Mouse (Mus musculus) testis, adult 2 months (tissue): ENCODE measurements at regions not wholly inside any gene's neighbourhood (a gene's known extent, or its start where the extent isn't known, plus 50 kb on each side); places are given as distances from the start of the nearest gene placed in this dataset.

ENCODE experiments used
- H3K27ac ChIP-seq: fragments of 200-500 bp; 2 replicates; pipeline ENCODE4 v1.5.1; 2012; ENCODE audit warnings: low read depth, low read length; ENCODE audit not compliant: control insufficient read depth, insufficient read depth
- H3K27me3 ChIP-seq: fragments of 200-500 bp; 2 replicates; pipeline ENCODE4 v1.6.1; 2012; ENCODE audit warnings: mild to moderate bottlenecking, low read length, moderate library complexity; ENCODE audit not compliant: control insufficient read depth, insufficient read depth
- H3K36me3 ChIP-seq: fragments of 200-500 bp; 2 replicates; pipeline ENCODE4 v1.6.1; 2012; ENCODE audit warnings: mild to moderate bottlenecking, low read length; ENCODE audit not compliant: control insufficient read depth, insufficient read depth
- H3K4me1 ChIP-seq: fragments of 200-500 bp; 2 replicates; pipeline ENCODE4 v1.6.1; 2012; ENCODE audit warnings: low read length; ENCODE audit not compliant: control insufficient read depth, insufficient read depth
- H3K4me3 ChIP-seq: fragments of 200-500 bp; 2 replicates; pipeline ENCODE4 v1.5.1; 2012; ENCODE audit warnings: low read depth, mild to moderate bottlenecking, low read length, moderate library complexity, mixed read lengths; ENCODE audit not compliant: control insufficient read depth
- CTCF ChIP-seq: fragments of 200-500 bp; IDR thresholded peaks from 2 replicates; pipeline ENCODE4 v1.5.1; 2012; ENCODE audit warnings: low read depth, mild to moderate bottlenecking, inconsistent platforms, low read length, moderate library complexity; ENCODE audit not compliant: control insufficient read depth, insufficient read depth, insufficient replicate concordance
- POLR2A ChIP-seq: fragments of 200-500 bp; IDR thresholded peaks from 2 replicates; pipeline ENCODE4 v1.6.1; 2012; ENCODE audit warnings: low read depth, mild to moderate bottlenecking, inconsistent platforms, low read length, moderate library complexity; ENCODE audit not compliant: control insufficient read depth

- no peak for TF ChIP-seq POLR2A
- no peak for TF ChIP-seq CTCF
- Histone ChIP-seq H3K36me3 (no peaks in the 10 kb centered on the region), H3K4me3 (no peak overlapping the region), H3K27ac (no peak overlapping the region), H3K4me1 (peaks cover 19% of the 10 kb centered on the region), H3K27me3 (0 out of 2 replicates have a peak, but pooled peaks cover 2% of the 10 kb centered on the region)
Measured at GRCm38 (mm10) chr13:84349721-84350040, 127.6 kb downstream of the Tmem161b start.

- H3K36me3 ChIP-seq: no peaks in the 10 kb centered on the region
- peaks cover 14% of the 10 kb centered on the region for H3K4me1 ChIP-seq
- no peaks in the 10 kb centered on the region for H3K27me3 ChIP-seq
- no peak overlapping the region for H3K27ac ChIP-seq
- TF ChIP-seq CTCF (no peak), POLR2A (no peak)
- H3K4me3 ChIP-seq: no peak overlapping the region
Measured at GRCm38 (mm10) chr13:84350791-84351190, 128.7 kb downstream of the Tmem161b start.

GRCm38 (mm10) chr13:84356455-84356854, 134.4 kb downstream of the Tmem161b start:
- no peaks in the 10 kb centered on the region for H3K4me1 ChIP-seq
- no peaks in the 10 kb centered on the region for H3K27me3 ChIP-seq
- TF ChIP-seq CTCF: no peak
- TF ChIP-seq POLR2A: no peak
- no peak overlapping the region for H3K4me3 ChIP-seq
- no peaks in the 10 kb centered on the region for H3K36me3 ChIP-seq
- H3K27ac ChIP-seq: no peak overlapping the region

GRCm38 (mm10) chr13:84360536-84360935, 138.4 kb downstream of the Tmem161b start:
- no peak overlapping the region for H3K27ac ChIP-seq
- no peaks in the 10 kb centered on the region for H3K36me3 ChIP-seq
- H3K4me1 ChIP-seq: no peaks in the 10 kb centered on the region
- TF ChIP-seq POLR2A: no peak
- H3K4me3 ChIP-seq: no peak overlapping the region
- no peaks in the 10 kb centered on the region for H3K27me3 ChIP-seq

GRCm38 (mm10) chr13:84364069-84364468, 142.0 kb downstream of the Tmem161b start:
- Histone ChIP-seq H3K4me3 (no peak overlapping the region), H3K4me1 (no peaks in the 10 kb centered on the region), H3K27me3 (no peaks in the 10 kb centered on the region), H3K27ac (no peak overlapping the region), H3K36me3 (no peaks in the 10 kb centered on the region)
- TF ChIP-seq CTCF (no peak), POLR2A (no peak)

- Histone ChIP-seq H3K36me3 (no peaks in the 10 kb centered on the region), H3K27ac (no peak overlapping the region), H3K27me3 (no peaks in the 10 kb centered on the region), H3K4me1 (no peaks in the 10 kb centered on the region), H3K4me3 (no peak overlapping the region)
- TF ChIP-seq POLR2A (no peak), CTCF (no peak)
Measured at GRCm38 (mm10) chr13:84365503-84365902, 143.4 kb downstream of the Tmem161b start.

GRCm38 (mm10) chr13:84366017-84366416, 143.9 kb downstream of the Tmem161b start:
- no peaks in the 10 kb centered on the region for H3K27me3 ChIP-seq
- H3K36me3 ChIP-seq: no peaks in the 10 kb centered on the region
- no peak overlapping the region for H3K27ac ChIP-seq
- TF ChIP-seq CTCF (no peak), POLR2A (no peak)
- H3K4me3 ChIP-seq: no peak overlapping the region
- H3K4me1 ChIP-seq: no peaks in the 10 kb centered on the region

GRCm38 (mm10) chr13:84366839-84367238, 144.7 kb downstream of the Tmem161b start:
- H3K4me3 ChIP-seq: no peak overlapping the region
- no peaks in the 10 kb centered on the region for H3K4me1 ChIP-seq

More at GRCm38 (mm10) chr13:84366839-84367238, 144.7 kb downstream of the Tmem161b start:
- Histone ChIP-seq H3K36me3 (no peaks in the 10 kb centered on the region), H3K27ac (no peak overlapping the region), H3K27me3 (no peaks in the 10 kb centered on the region)
- no peak for TF ChIP-seq CTCF
- no peak for TF ChIP-seq POLR2A
